Mouse (Mus musculus): ENCODE results near the gene Cept1. TPM values are rescaled to one million over a fixed set of nuclear protein-coding genes. Genes with fewer than 3 reads are reported as not detected.

Gene Cept1
- total and polyA plus RNA-seq, 3 experiments = 0.95 to 66.7 (median 31.1) TPM

- H3K4me1 ChIP-seq (ENCODE audit: insufficient read depth, low read depth, low read length) = no peaks in the 10 kb centered on the region; the same call in 1 of the 2 replicates
- DNase-seq (ENCODE audit: low spot score) = no peak
Observed at GRCm38 (mm10) chr3:106492723-106493122, 54.9 kb downstream of the Cept1 start.

GRCm38 (mm10) chr3:106490239-106490638 lies 57.4 kb downstream of the Cept1 start:
- H3K36me3 ChIP-seq (replicated peaks) = no peaks in the 10 kb centered on the region
- no peak for ATAC-seq (ENCODE audit: extremely low read depth, insufficient number of reproducible peaks, low FRiP score, poor library complexity, severe bottlenecking)
- TF ChIP-seq CTCF (IDR thresholded peaks at IDR 0.05; ENCODE audit: low read depth, low read length) = no peak
- no peak for TF ChIP-seq TAL1 (conservative IDR thresholded peaks at IDR 0.05; ENCODE audit: low read depth, low read length)
- no peak for TF ChIP-seq POLR2AphosphoS5 (IDR thresholded peaks at IDR 0.05; ENCODE audit: insufficient replicate concordance, low read depth, low read length)
- TF ChIP-seq GATA2 (IDR thresholded peaks at IDR 0.05; ENCODE audit: borderline replicate concordance, low read depth, low read length) = no peak
- TF ChIP-seq GATA1 (IDR thresholded peaks at IDR 0.05; ENCODE audit: borderline replicate concordance, low read length) = no peak
- DNase-seq (ENCODE audit: low spot score) = no peak
- no peaks in the 10 kb centered on the region for H3K9me3 ChIP-seq (replicated peaks)
- no peaks in the 10 kb centered on the region for H3K4me1 ChIP-seq (ENCODE audit: insufficient read depth, low read depth, low read length)
- H3K4me3 ChIP-seq (ENCODE audit: low read depth, low read length) = no peak overlapping the region
- H3K27me3 ChIP-seq (ENCODE audit: insufficient read depth, low read length) = peaks cover 28% of the 10 kb centered on the region; the same call in 1 of the 2 replicates

More at GRCm38 (mm10) chr3:106492723-106493122, 54.9 kb downstream of the Cept1 start:
- Histone ChIP-seq H3K4me3 (ENCODE audit: low read depth, low read length) (no peak overlapping the region), H3K27me3 (ENCODE audit: insufficient read depth, low read length) (peaks cover 15% of the 10 kb centered on the region; the same call in 1 of the 2 replicates), H3K9me3 (replicated peaks) (no peaks in the 10 kb centered on the region), H3K36me3 (replicated peaks) (no peaks in the 10 kb centered on the region)
- no peak for TF ChIP-seq CTCF (IDR thresholded peaks at IDR 0.05; ENCODE audit: low read depth, low read length)
- TF ChIP-seq TAL1 (conservative IDR thresholded peaks at IDR 0.05; ENCODE audit: low read depth, low read length) = no peak
- TF ChIP-seq POLR2AphosphoS5 (IDR thresholded peaks at IDR 0.05; ENCODE audit: insufficient replicate concordance, low read depth, low read length) = no peak
- TF ChIP-seq GATA1 (IDR thresholded peaks at IDR 0.05; ENCODE audit: borderline replicate concordance, low read length) = no peak
- TF ChIP-seq GATA2 (IDR thresholded peaks at IDR 0.05; ENCODE audit: borderline replicate concordance, low read depth, low read length) = no peak
- ATAC-seq (ENCODE audit: extremely low read depth, insufficient number of reproducible peaks, low FRiP score, poor library complexity, severe bottlenecking) = peak; percentile 24; the same call in 1 of the 2 replicates

DNA sequence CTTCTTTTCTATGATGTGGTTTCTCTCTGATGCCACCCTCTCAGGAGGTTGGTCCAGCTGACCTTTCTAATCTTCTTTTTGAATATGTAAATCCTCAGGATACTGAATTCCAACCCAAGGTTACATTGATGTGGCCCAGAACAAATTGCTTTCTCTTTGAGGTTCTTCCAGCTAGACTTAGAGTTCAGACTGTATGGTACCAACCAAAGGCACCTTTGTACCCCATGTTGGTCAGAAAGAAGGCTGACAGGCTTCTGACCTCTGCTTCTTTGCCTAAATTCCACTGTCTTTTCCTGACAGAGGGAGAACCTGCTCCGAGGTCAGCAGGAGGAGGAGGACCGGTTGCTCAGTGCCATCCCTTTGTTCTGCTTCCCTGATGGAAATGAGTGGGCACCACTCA lies 60.1 kb downstream of the Cept1 start:
- H3K4me1 ChIP-seq (ENCODE audit: insufficient read depth, low read depth, low read length) = peaks cover 2% of the 10 kb centered on the region; the same call in 1 of the 2 replicates
- DNase-seq (ENCODE audit: low spot score) (no peak), ATAC-seq (ENCODE audit: extremely low read depth, insufficient number of reproducible peaks, low FRiP score, poor library complexity, severe bottlenecking) (no peak)
- H3K9me3 ChIP-seq (replicated peaks) = no peaks in the 10 kb centered on the region
- H3K36me3 ChIP-seq (replicated peaks) = no peaks in the 10 kb centered on the region
- H3K27me3 ChIP-seq (ENCODE audit: insufficient read depth, low read length) = peaks cover 28% of the 10 kb centered on the region
- TF ChIP-seq CTCF (IDR thresholded peaks at IDR 0.05; ENCODE audit: low read depth, low read length) (no peak), POLR2AphosphoS5 (IDR thresholded peaks at IDR 0.05; ENCODE audit: insufficient replicate concordance, low read depth, low read length) (no peak), TAL1 (conservative IDR thresholded peaks at IDR 0.05; ENCODE audit: low read depth, low read length) (no peak), GATA1 (IDR thresholded peaks at IDR 0.05; ENCODE audit: borderline replicate concordance, low read length) (no peak), GATA2 (IDR thresholded peaks at IDR 0.05; ENCODE audit: borderline replicate concordance, low read depth, low read length) (no peak)
- no peak overlapping the region for H3K4me3 ChIP-seq (ENCODE audit: low read depth, low read length)

GRCm38 (mm10) chr3:106485810-106486209 lies 61.8 kb downstream of the Cept1 start:
- peaks cover 8% of the 10 kb centered on the region for H3K4me1 ChIP-seq (ENCODE audit: insufficient read depth, low read depth, low read length)
- DNase-seq (ENCODE audit: low spot score) (no peak), ATAC-seq (ENCODE audit: extremely low read depth, insufficient number of reproducible peaks, low FRiP score, poor library complexity, severe bottlenecking) (no peak)
- H3K4me3 ChIP-seq (ENCODE audit: low read depth, low read length) = no peak overlapping the region
- no peaks in the 10 kb centered on the region for H3K36me3 ChIP-seq (replicated peaks)
- H3K9me3 ChIP-seq (replicated peaks) = no peaks in the 10 kb centered on the region
- H3K27me3 ChIP-seq (ENCODE audit: insufficient read depth, low read length) = peaks cover 25% of the 10 kb centered on the region
- TF ChIP-seq GATA1 (IDR thresholded peaks at IDR 0.05; ENCODE audit: borderline replicate concordance, low read length) = no peak
- TF ChIP-seq GATA2 (IDR thresholded peaks at IDR 0.05; ENCODE audit: borderline replicate concordance, low read depth, low read length) = no peak
- no peak for TF ChIP-seq POLR2AphosphoS5 (IDR thresholded peaks at IDR 0.05; ENCODE audit: insufficient replicate concordance, low read depth, low read length)
- no peak for TF ChIP-seq TAL1 (conservative IDR thresholded peaks at IDR 0.05; ENCODE audit: low read depth, low read length)
- no peak for TF ChIP-seq CTCF (IDR thresholded peaks at IDR 0.05; ENCODE audit: low read depth, low read length)

DNA sequence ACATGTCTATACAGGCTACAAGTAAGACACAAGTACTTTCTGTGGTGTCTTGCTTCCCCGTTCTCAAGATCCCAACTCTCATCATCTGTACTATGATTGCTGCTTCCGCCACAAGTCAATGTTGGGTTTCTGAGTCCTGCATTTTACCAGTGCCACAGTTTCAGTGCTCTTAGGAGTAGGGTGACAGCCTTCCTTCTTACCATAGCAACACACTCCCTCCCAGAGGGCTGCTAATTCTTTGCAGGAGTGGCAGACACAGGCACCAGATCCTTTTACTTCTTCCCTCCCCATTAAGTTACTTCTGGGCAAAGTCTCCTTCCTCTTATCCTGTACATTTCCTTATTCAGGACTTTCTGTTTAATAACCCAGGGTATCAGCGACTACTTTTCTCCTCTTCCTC lies 62.7 kb downstream of the Cept1 start:
- Histone ChIP-seq H3K36me3 (replicated peaks) (no peaks in the 10 kb centered on the region), H3K27me3 (ENCODE audit: insufficient read depth, low read length) (peaks cover 22% of the 10 kb centered on the region), H3K4me1 (ENCODE audit: insufficient read depth, low read depth, low read length) (peaks cover 8% of the 10 kb centered on the region), H3K4me3 (ENCODE audit: low read depth, low read length) (no peak overlapping the region), H3K9me3 (replicated peaks) (no peaks in the 10 kb centered on the region)
- no peak for ATAC-seq (ENCODE audit: extremely low read depth, insufficient number of reproducible peaks, low FRiP score, poor library complexity, severe bottlenecking)
- no peak for TF ChIP-seq TAL1 (conservative IDR thresholded peaks at IDR 0.05; ENCODE audit: low read depth, low read length)
- no peak for TF ChIP-seq GATA2 (IDR thresholded peaks at IDR 0.05; ENCODE audit: borderline replicate concordance, low read depth, low read length)
- no peak for TF ChIP-seq POLR2AphosphoS5 (IDR thresholded peaks at IDR 0.05; ENCODE audit: insufficient replicate concordance, low read depth, low read length)
- TF ChIP-seq CTCF (IDR thresholded peaks at IDR 0.05; ENCODE audit: low read depth, low read length) = no peak
- TF ChIP-seq GATA1 (IDR thresholded peaks at IDR 0.05; ENCODE audit: borderline replicate concordance, low read length) = no peak
- DNase-seq (ENCODE audit: low spot score) = no peak

DNA sequence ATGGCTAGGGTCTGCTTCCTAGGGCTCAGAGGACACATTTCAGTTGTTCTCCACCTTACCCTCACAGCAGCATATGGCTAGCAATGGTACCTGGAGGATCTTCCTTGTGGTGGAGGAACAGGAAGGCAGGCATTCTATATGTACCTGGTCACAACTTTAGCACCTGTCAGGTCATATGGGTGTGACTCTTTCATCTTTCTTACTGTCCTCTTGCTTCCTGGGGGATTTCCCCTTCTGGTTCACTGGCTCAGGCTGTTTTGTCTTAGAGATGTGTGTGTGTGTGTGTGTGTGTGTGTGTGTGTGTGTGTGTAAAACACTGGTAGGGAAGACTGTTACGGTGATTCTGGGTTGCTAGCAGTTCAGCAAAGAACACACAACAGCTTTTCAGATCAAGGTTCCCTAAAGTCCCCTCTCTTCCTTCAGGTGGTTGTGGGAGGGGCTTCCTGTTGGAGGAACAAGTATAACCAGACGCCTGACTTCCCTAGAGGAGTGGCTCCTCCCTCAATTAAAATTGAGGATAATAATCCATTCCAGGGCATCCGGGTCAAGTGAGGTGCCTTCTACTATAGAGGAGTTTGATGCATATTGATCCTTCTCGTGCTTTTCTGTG lies 63.7 kb downstream of the Cept1 start:
- Histone ChIP-seq H3K27me3 (ENCODE audit: insufficient read depth, low read length) (peaks cover 22% of the 10 kb centered on the region), H3K9me3 (replicated peaks) (no peaks in the 10 kb centered on the region), H3K4me3 (ENCODE audit: low read depth, low read length) (no peak overlapping the region), H3K36me3 (replicated peaks) (no peaks in the 10 kb centered on the region), H3K4me1 (ENCODE audit: insufficient read depth, low read depth, low read length) (peaks cover 8% of the 10 kb centered on the region)
- TF ChIP-seq CTCF (IDR thresholded peaks at IDR 0.05; ENCODE audit: low read depth, low read length) (no peak), GATA1 (IDR thresholded peaks at IDR 0.05; ENCODE audit: borderline replicate concordance, low read length) (no peak), TAL1 (conservative IDR thresholded peaks at IDR 0.05; ENCODE audit: low read depth, low read length) (no peak), GATA2 (IDR thresholded peaks at IDR 0.05; ENCODE audit: borderline replicate concordance, low read depth, low read length) (no peak), POLR2AphosphoS5 (IDR thresholded peaks at IDR 0.05; ENCODE audit: insufficient replicate concordance, low read depth, low read length) (no peak)
- no peak for ATAC-seq (ENCODE audit: extremely low read depth, insufficient number of reproducible peaks, low FRiP score, poor library complexity, severe bottlenecking)
- DNase-seq (ENCODE audit: low spot score) = no peak

All from G1E (cell line).